Mouse (Mus musculus) kidney, postnatal 0 days (tissue): ENCODE measurements around the gene Atp8b3. TPM values are rescaled to one million over a fixed set of nuclear protein-coding genes. Genes with fewer than 3 reads are reported as not detected.

ENCODE experiments used
- ATAC-seq: fragments of 200-750 bp; cut with Nextera tagmentation; replicated peaks from 2 replicates; pipeline ENCODE4 v1.8.0; 2017; ENCODE audit warnings: low read depth, moderate number of reproducible peaks, moderate TSS enrichment, moderate library complexity; ENCODE audit not compliant: low FRiP score
- DNase-seq: peaks from one replicate; pipeline ENCODE4 v3.0.0-alpha.2; 2016; ENCODE audit warnings: low spot score
- H3K27ac ChIP-seq: fragments of 300-500 bp; sonication (generic); 2 replicates; pipeline ENCODE4 v1.5.1; 2014; ENCODE audit warnings: mild to moderate bottlenecking
- H3K27me3 ChIP-seq: fragments of 300-500 bp; sonication (generic); 2 replicates; pipeline ENCODE4 v1.6.1; 2014; ENCODE audit warnings: low read length, mixed read lengths; ENCODE audit not compliant: insufficient read depth
- H3K36me3 ChIP-seq: fragments of 300-500 bp; sonication (generic); 2 replicates; pipeline ENCODE4 v1.6.1; 2014; ENCODE audit warnings: low read length, mixed read lengths; ENCODE audit not compliant: insufficient read depth
- H3K4me1 ChIP-seq: fragments of 300-500 bp; sonication (generic); replicated peaks from 2 replicates; pipeline ENCODE4 v1.6.1; 2014; ENCODE audit warnings: antibody characterized with exemption, low read length, mixed read lengths; ENCODE audit not compliant: insufficient read depth
- H3K4me2 ChIP-seq: fragments of 300-500 bp; sonication (generic); 2 replicates; pipeline ENCODE4 v1.6.1; 2014; ENCODE audit warnings: mild to moderate bottlenecking, low read length, moderate library complexity, mixed read lengths
- H3K4me3 ChIP-seq: fragments of 300-500 bp; sonication (generic); replicated peaks from 2 replicates; pipeline ENCODE4 v1.5.1; 2014; ENCODE audit warnings: low read depth, low read length
- H3K9ac ChIP-seq: fragments of 300-500 bp; sonication (generic); 2 replicates; pipeline ENCODE4 v1.6.1; 2014; ENCODE audit warnings: low read depth, low read length
- H3K9me3 ChIP-seq: fragments of 300-500 bp; sonication (generic); replicated peaks from 2 replicates; pipeline ENCODE4 v1.6.1; 2016; ENCODE audit warnings: low read length, inconsistent platforms, mixed read lengths
- CTCF ChIP-seq: IDR thresholded peaks from 2 replicates; pipeline ENCODE4 v1.5.1; 2016; ENCODE audit warnings: antibody characterized with exemption, low read depth, mild to moderate bottlenecking, moderate library complexity
- WGBS: fragments of 180-500 bp; shearing (Covaris S2); extraction: QIAGEN DNeasy Blood & Tissue Kit; methylation state at CpG from one replicate; pipeline ENCODE4 v1.1.7; 2014; 5-methylcytosine and 5-hydroxymethylcytosine counted together
- polyA plus RNA-seq: library from polyadenylated mRNA; unstranded; fragments of >200 nt; fragmentation: Nextera tagmentation; extraction: Ambion mirVana; gene quantifications from 2 replicates; pipeline ENCODE4 v1.2.1, GENCODE M21; 2015

Atp8b3 gene
- polyA plus RNA-seq, 1 experiment from 2014 or later, result 0.16 TPM

DNA sequence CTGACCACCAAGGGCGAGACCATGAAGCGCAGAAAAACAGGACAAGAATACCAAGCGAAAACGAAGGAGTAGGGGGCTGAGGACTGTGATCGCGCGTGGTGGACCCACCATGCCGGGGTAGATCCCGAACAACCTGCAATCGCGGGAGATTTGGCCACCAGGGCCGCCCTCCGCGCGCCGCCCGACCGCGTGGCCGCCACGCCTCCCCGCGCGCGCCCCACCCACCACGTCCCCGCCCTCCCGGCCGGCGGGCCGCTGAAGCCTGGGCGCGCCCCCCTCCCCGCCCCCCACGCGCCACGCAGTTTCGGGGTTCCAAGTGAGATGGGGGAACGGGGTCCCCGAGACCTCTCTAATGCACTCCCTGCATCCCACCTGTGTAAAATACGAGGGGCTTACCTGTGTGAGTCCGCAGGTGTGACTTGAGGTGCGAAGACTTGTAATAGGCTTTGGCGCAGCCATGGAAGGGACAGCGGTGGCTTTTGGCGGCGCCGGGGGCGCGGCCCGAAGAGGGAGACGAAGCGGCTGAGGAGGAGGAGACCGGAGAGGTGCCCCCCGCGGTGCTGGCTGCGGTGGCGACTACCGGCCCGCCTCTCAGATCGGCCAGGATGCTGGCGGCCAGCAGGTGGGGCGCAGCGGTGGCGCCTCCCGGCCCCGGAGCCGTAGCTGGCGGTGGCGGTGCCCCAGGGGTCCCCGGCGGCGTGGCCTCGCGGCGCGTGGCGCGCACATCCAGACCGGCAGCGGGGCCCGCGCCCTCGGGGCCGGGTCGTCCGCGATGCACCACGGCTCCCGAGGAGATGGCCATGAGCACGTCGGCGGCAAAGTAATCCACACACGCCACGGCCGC is 37.6 kb upstream of the Atp8b3 start:
- Histone ChIP-seq H3K9me3 (no peaks in the 10 kb centered on the region), H3K4me2 (peak overlapping the region; percentile 93), H3K27ac (peak overlapping the region; percentile 87), H3K4me1 (peaks cover 14% of the 10 kb centered on the region; the same call in 1 of the 2 replicates), H3K4me3 (peak overlapping the region; percentile 86), H3K36me3 (no peaks in the 10 kb centered on the region), H3K27me3 (no peaks in the 10 kb centered on the region), H3K9ac (peak overlapping the region; percentile 84)
- WGBS, result under 1% methylated on average over 89 of the region's 96 CpGs
- DNase-seq (peak; percentile 51), ATAC-seq (0 out of 2 replicates have a peak, but pooled peaks have one; percentile 0)
- peak; percentile 26; the same call in 1 of the 2 replicates for TF ChIP-seq CTCF

DNA sequence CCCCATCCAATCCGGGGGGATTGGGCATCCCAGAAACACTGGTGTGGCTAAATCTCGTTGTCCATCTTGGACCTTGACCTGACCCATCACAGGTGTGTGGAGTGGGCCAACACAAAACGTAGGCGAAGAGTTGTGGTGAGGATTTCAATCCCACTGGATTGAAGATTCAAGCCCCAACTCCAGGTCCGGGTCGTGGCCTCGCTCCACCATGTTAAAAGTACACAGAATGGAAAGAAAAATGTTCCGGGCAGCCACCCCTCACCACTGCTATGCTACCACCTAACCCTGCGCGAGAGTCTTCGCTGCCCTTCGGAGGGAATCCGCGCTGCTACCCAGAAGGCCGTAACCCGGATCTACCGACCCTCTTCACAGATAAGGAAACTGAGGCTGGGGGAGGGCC is 37.0 kb upstream of the Atp8b3 start:
- no peak for DNase-seq
- Histone ChIP-seq H3K27me3 (no peaks in the 10 kb centered on the region), H3K36me3 (no peaks in the 10 kb centered on the region), H3K4me3 (peak overlapping the region; percentile 86), H3K4me2 (peak overlapping the region; percentile 93), H3K4me1 (peaks cover 18% of the 10 kb centered on the region; the same call in 1 of the 2 replicates), H3K9me3 (no peaks in the 10 kb centered on the region), H3K27ac (no peak overlapping the region), H3K9ac (peak overlapping the region; percentile 84)
- TF ChIP-seq CTCF, result no peak
- 9% methylated on average over 17 of the region's 17 CpGs for WGBS
- ATAC-seq, result no peak

DNA sequence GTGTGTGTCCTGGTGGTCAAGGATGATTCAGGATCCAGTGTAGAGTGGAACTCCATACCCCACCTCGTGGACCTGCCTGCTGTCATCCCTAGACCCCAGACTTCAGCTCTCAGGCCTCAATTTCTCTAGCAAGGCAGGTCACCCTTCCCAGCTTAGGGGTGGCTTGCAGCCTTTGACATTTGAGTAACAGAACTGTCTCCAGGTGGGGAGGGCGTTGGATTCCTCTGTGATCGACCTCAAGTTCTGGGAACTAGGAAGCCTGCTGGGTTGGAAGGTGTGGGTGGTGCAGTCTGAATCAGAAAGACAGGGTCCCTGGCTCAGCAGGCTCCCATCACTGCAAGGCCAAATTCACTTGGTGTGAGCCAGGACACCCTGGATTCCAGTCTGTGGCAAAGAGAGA is 36.0 kb upstream of the Atp8b3 start:
- no peak overlapping the region for H3K4me3 ChIP-seq
- peaks cover 28% of the 10 kb centered on the region for H3K4me1 ChIP-seq
- H3K27me3 ChIP-seq, result no peaks in the 10 kb centered on the region
- no peak for ATAC-seq
- DNase-seq, result no peak
- no peaks in the 10 kb centered on the region for H3K36me3 ChIP-seq
- H3K9me3 ChIP-seq, result no peaks in the 10 kb centered on the region
- H3K27ac ChIP-seq, result no peak overlapping the region
- TF ChIP-seq CTCF, result no peak
- H3K9ac ChIP-seq, result no peak overlapping the region
- no peak overlapping the region for H3K4me2 ChIP-seq
- 71% methylated on average over 3 of the region's 3 CpGs for WGBS

DNA sequence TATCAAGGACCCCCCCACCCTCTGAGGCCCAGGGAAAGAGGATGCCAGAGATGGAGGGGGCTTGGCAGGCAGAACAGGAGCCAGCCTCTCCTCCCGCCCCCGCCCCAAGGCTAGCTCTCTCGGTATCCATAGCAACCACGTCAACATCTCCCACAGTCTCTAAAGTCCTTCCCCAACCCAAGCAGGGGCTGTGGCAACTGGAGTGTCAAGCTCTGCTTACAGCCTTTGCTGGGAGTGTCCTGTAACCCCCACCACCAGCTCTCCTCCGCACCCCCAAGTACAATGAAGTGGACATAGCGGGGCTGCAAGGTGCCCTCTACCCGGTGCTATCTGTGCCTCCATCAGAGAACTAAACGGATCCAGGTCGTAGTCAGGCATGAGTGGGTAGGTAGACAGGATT is 35.0 kb upstream of the Atp8b3 start:
- ATAC-seq (no peak), DNase-seq (peak; percentile 25)
- Histone ChIP-seq H3K4me2 (no peak overlapping the region), H3K9me3 (no peaks in the 10 kb centered on the region), H3K36me3 (no peaks in the 10 kb centered on the region), H3K4me3 (no peak overlapping the region), H3K27me3 (no peaks in the 10 kb centered on the region), H3K4me1 (peaks cover 27% of the 10 kb centered on the region), H3K9ac (peak overlapping the region; percentile 5; the same call in 1 of the 2 replicates), H3K27ac (no peak overlapping the region)
- no peak for TF ChIP-seq CTCF
- 36% methylated on average over 9 of the region's 9 CpGs for WGBS

DNA sequence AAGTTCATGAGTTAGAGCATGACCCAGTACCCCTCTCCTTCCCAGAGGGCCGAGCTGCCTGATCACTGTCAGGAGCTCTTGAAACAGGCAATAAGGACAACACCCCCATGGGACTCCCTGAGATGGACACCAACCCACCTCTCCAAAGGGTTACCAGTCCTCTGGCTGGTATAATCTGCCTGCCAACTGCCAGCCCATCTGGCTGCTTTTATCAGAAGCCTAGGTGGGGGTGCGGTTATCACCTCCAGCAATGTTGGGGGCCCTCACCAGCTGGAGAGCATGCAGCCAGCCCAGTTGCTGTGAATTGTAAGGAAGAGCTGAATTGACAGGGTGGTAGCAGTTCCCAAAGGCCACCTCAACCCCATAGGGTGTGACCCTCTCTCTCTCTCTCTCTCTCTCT is 33.6 kb upstream of the Atp8b3 start:
- ATAC-seq (no peak), DNase-seq (no peak)
- Histone ChIP-seq H3K4me3 (no peak overlapping the region), H3K4me1 (peaks cover 27% of the 10 kb centered on the region), H3K36me3 (peaks cover 5% of the 10 kb centered on the region; the same call in 1 of the 2 replicates), H3K27me3 (no peaks in the 10 kb centered on the region), H3K27ac (no peak overlapping the region), H3K9me3 (no peaks in the 10 kb centered on the region), H3K4me2 (no peak overlapping the region), H3K9ac (no peak overlapping the region)
- no peak for TF ChIP-seq CTCF
- WGBS, result 84% methylated on average over 2 of the region's 2 CpGs

DNA sequence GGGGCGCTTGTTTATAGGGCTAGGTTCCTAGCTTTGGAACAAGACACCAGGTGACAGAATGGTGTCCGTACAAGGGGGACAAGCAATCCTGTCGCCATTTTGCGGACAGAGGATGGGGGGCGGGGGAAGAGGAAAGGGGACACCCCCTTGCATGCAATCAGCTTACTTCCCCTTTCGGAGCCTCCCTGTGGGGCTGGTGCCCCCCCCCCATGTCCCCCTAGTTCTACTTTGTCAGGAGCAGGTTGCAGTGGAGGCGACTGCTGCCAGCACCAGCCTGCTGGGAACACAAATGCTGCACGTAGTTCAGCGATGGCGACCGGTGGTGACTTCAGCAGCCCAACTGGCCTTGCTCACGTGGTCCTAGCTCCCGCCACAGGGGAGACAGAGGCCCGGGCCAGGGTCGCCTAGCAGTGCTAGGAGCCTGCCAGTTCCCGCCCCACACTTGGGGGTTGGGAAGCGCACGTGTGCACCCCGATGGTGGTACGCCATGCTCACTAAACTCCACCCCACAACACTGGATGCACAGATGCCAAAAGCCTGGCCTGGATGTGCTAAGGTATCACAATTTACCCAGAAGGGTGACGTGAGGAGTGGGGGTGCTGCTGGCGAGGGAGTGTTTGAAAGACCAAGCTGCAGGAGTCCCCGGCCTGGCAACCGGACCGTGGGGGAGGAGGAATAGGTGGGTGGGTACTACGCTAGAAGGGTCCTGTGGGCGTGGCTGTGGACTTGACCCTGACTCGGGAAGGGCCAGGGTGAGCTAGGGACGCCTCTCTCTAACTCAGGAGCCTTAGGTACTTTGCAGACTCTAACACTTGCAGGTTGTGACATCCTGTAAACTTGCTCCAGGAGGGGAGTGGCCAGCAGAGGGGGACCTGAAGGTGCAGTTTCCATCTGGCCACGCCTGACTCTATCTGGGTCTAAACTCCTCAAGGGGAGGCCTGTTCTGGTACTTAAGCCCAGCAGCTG is 32.2 kb upstream of the Atp8b3 start:
- ATAC-seq, result peak; percentile 6; the same call in 1 of the 2 replicates
- H3K27me3 ChIP-seq, result no peaks in the 10 kb centered on the region
- no peak overlapping the region for H3K4me3 ChIP-seq
- H3K9me3 ChIP-seq, result no peaks in the 10 kb centered on the region
- H3K27ac ChIP-seq, result peak overlapping the region; percentile 54; the same call in 1 of the 2 replicates
- peaks cover 5% of the 10 kb centered on the region; the same call in 1 of the 2 replicates for H3K36me3 ChIP-seq
- H3K9ac ChIP-seq, result peak overlapping the region; percentile 52
- 21% methylated on average over 30 of the region's 30 CpGs for WGBS
- H3K4me2 ChIP-seq, result peak overlapping the region; percentile 41
- peaks cover 26% of the 10 kb centered on the region for H3K4me1 ChIP-seq
- peak; percentile 47 for DNase-seq
- TF ChIP-seq CTCF, result 0 out of 2 replicates have a peak, but pooled peaks have one; percentile 13
